Comparison of ENCODE assay signal across 16 mouse cellular contexts in the genomic region with DNA sequence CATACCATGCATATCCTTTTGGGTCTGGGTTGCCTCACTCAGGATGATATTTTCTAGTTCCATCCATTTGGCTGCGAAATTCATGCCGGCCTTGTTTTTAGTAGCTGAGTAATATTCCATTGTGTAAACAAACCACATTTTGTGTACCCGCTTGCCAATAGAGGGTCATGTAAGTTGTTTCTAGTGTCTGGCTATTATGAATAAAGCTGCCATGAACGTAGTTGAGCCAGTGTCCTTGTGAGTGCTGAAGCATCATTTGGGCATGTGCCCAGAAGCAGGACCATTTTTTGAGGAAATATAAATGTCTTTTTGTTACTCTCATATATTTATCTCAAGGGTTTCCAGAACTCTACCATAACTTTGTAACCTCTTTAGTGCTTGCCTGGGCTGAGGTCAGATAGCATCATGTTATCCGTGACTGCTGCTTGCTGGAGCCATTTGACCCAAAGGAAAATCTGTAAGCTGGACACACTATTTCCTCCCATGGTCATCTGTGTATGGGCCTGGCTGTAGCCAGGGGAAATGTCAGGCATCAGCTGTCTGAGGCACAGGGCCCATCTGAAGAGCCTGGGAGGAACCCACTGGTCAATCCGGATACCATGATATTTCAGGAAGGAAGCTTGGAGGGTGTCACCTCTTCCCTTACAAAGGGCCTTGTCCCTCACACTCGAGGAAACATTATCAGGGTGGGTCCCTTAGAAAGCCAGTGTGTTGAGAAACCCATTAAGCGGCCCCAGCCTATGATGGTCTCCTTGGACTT.
DNase-seq lines count a peak whose midpoint lies in the region; ATAC-seq and TF ChIP-seq lines count a peak whose summit lies in the region.
"Had no signal": no experiment of that assay in that cellular context is flagged by ENCODE, and none has a peak within 500 bp of the region (broad histone marks: within the 10 kb centered on the region; RNA-seq: fewer than 3 reads in every experiment).

No protein-coding gene starts in this region.

- H3K4me3 ChIP-seq in heart, embryonic 12.5 days = no peak overlapping the region
- no peak overlapping the region for H3K4me3 ChIP-seq in liver, postnatal 0 days (ENCODE audit: low read depth, low read length)
- H3K4me3 ChIP-seq in liver, embryonic 11.5 days (ENCODE audit: low read depth, low read length) = no peak overlapping the region
- H3K4me3 ChIP-seq in lung, embryonic 15.5 days = no peak overlapping the region
- no peak overlapping the region for H3K4me3 ChIP-seq in stomach, embryonic 14.5 days (ENCODE audit: low read depth, low read length)
- H3K4me3 ChIP-seq: embryonic facial prominence, embryonic 13.5 days; forebrain, embryonic 12.5 days; hindbrain, embryonic 15.5 days; left cerebral cortex, adult 2 months; liver, embryonic 13.5 days; midbrain, embryonic 10.5 days had no signal

- H3K4me2 ChIP-seq in heart, embryonic 12.5 days = no peak overlapping the region
- H3K4me2 ChIP-seq in liver, postnatal 0 days (ENCODE audit: low read depth, low read length) = no peak overlapping the region
- H3K4me2 ChIP-seq in liver, embryonic 11.5 days = no peak overlapping the region
- H3K4me2 ChIP-seq in lung, embryonic 15.5 days = no peak overlapping the region
- H3K4me2 ChIP-seq in stomach, embryonic 14.5 days (replicated peaks; ENCODE audit: low read depth, low read length) = no peak overlapping the region
- H3K4me2 ChIP-seq: embryonic facial prominence, embryonic 13.5 days; forebrain, embryonic 12.5 days; hindbrain, embryonic 15.5 days; liver, embryonic 13.5 days had no signal

- no peaks in the 10 kb centered on the region; the same call in 1 of the 2 replicates for H3K27me3 ChIP-seq in heart, embryonic 12.5 days (replicated peaks)
- H3K27me3 ChIP-seq in liver, postnatal 0 days (ENCODE audit: insufficient read depth, low read length) = no peaks in the 10 kb centered on the region
- no peaks in the 10 kb centered on the region for H3K27me3 ChIP-seq in liver, embryonic 11.5 days (replicated peaks; ENCODE audit: control insufficient read depth, insufficient read depth, low read length)
- no peaks in the 10 kb centered on the region for H3K27me3 ChIP-seq in lung, embryonic 15.5 days
- H3K27me3 ChIP-seq in stomach, embryonic 14.5 days (ENCODE audit: control insufficient read depth, insufficient read depth, low read length) = no peaks in the 10 kb centered on the region
- H3K27me3 ChIP-seq: embryonic facial prominence, embryonic 13.5 days; forebrain, embryonic 12.5 days; hindbrain, embryonic 15.5 days; liver, embryonic 13.5 days; Patski had no signal

- DNase-seq in heart, postnatal 36 days = no peak
- no peak for DNase-seq in liver, postnatal 0 days
- no peak for DNase-seq in liver, embryonic 11.5 days (ENCODE audit: low spot score)
- no peak for DNase-seq in layer of hippocampus, postnatal 25 days (ENCODE audit: extremely low spot score in 1 of 2, low spot score in 1 of 2)
- DNase-seq: cerebellum, postnatal 25 days; liver, embryonic 13.5 days; thymus, adult 2 months had no signal

- H3K4me1 ChIP-seq in heart, embryonic 12.5 days (replicated peaks) = peaks cover 44% of the 10 kb centered on the region
- peaks cover 7% of the 10 kb centered on the region; the same call in 1 of the 2 replicates for H3K4me1 ChIP-seq in liver, postnatal 0 days (ENCODE audit: insufficient read depth)
- 0 out of 2 replicates have a peak, but pooled peaks cover 1% of the 10 kb centered on the region for H3K4me1 ChIP-seq in liver, embryonic 11.5 days (replicated peaks; ENCODE audit: control insufficient read depth, insufficient read depth, low read length)
- peaks cover 33% of the 10 kb centered on the region for H3K4me1 ChIP-seq in lung, embryonic 15.5 days
- peaks cover 8% of the 10 kb centered on the region for H3K4me1 ChIP-seq in stomach, embryonic 14.5 days (ENCODE audit: control insufficient read depth, insufficient read depth, low read length)
- H3K4me1 ChIP-seq: midbrain, embryonic 10.5 days had no signal

- H3K36me3 ChIP-seq in heart, embryonic 12.5 days = no peaks in the 10 kb centered on the region
- no peaks in the 10 kb centered on the region for H3K36me3 ChIP-seq in liver, postnatal 0 days (replicated peaks; ENCODE audit: insufficient read depth, low read length)
- no peaks in the 10 kb centered on the region for H3K36me3 ChIP-seq in liver, embryonic 11.5 days (ENCODE audit: control insufficient read depth, insufficient read depth, low read length)
- no peaks in the 10 kb centered on the region for H3K36me3 ChIP-seq in lung, embryonic 15.5 days
- H3K36me3 ChIP-seq in stomach, embryonic 14.5 days (ENCODE audit: control insufficient read depth, insufficient read depth, low read length) = no peaks in the 10 kb centered on the region
- H3K36me3 ChIP-seq: embryonic facial prominence, embryonic 13.5 days; forebrain, embryonic 12.5 days; hindbrain, embryonic 15.5 days; liver, embryonic 13.5 days; midbrain, embryonic 10.5 days had no signal

- intact Hi-C loops in heart, postnatal 36 days (cut with DNase I) = loop anchor here (2.0 kb wide), 1 partner anchor 139 kb away; a partner anchor contains a TSS

- WGBS in heart, embryonic 12.5 days = 69% methylated on average over 8 of the region's 8 CpGs
- WGBS in liver, postnatal 0 days (ENCODE audit: insufficient replicate concordance) = 71% methylated on average over 8 of the region's 8 CpGs
- 73% methylated on average over 8 of the region's 8 CpGs for WGBS in liver, embryonic 11.5 days
- WGBS in lung, embryonic 15.5 days = 72% methylated on average over 8 of the region's 8 CpGs
- 89% methylated on average over 8 of the region's 8 CpGs for WGBS in stomach, embryonic 14.5 days

- H3K9ac ChIP-seq in heart, embryonic 12.5 days = no peak overlapping the region
- H3K9ac ChIP-seq in liver, postnatal 0 days (replicated peaks) = no peak overlapping the region
- H3K9ac ChIP-seq in liver, embryonic 11.5 days (ENCODE audit: low read depth, low read length) = no peak overlapping the region
- no peak overlapping the region for H3K9ac ChIP-seq in lung, embryonic 15.5 days
- no peak overlapping the region for H3K9ac ChIP-seq in stomach, embryonic 14.5 days (replicated peaks; ENCODE audit: low read depth, low read length)
- H3K9ac ChIP-seq: embryonic facial prominence, embryonic 13.5 days; forebrain, embryonic 12.5 days; hindbrain, embryonic 15.5 days; liver, embryonic 13.5 days had no signal

- ATAC-seq in heart, embryonic 12.5 days (ENCODE audit: insufficient number of reproducible peaks, low FRiP score) = peak; percentile 35; the same call in 1 of the 2 replicates
- peak; percentile 26; the same call in 1 of the 2 replicates for ATAC-seq in liver, postnatal 0 days
- ATAC-seq in liver, embryonic 11.5 days (replicated peaks; ENCODE audit: low FRiP score) = no peak
- ATAC-seq in lung, embryonic 15.5 days (ENCODE audit: borderline replicate concordance, extremely low read depth, low FRiP score, low TSS enrichment) = no peak
- ATAC-seq in stomach, embryonic 14.5 days (ENCODE audit: insufficient number of reproducible peaks, insufficient read depth, low FRiP score, low read depth) = no peak
- ATAC-seq: Patski had no signal

- H3K27ac ChIP-seq in heart, embryonic 12.5 days (ENCODE audit: poor library complexity, severe bottlenecking) = no peak overlapping the region
- H3K27ac ChIP-seq in liver, postnatal 0 days (ENCODE audit: low read depth) = no peak overlapping the region
- no peak overlapping the region for H3K27ac ChIP-seq in liver, embryonic 11.5 days (ENCODE audit: low read depth, low read length)
- 0 out of 2 replicates have a peak overlapping the region, but pooled peaks have one; percentile 2 for H3K27ac ChIP-seq in lung, embryonic 15.5 days
- H3K27ac ChIP-seq in stomach, embryonic 14.5 days (ENCODE audit: low read length) = peak overlapping the region; percentile 15; the same call in 1 of the 2 replicates
- H3K27ac ChIP-seq: embryonic facial prominence, embryonic 13.5 days; forebrain, embryonic 12.5 days; hindbrain, embryonic 15.5 days; left cerebral cortex, adult 2 months; liver, embryonic 13.5 days; midbrain, embryonic 10.5 days had no signal

- 0 out of 2 replicates have a peak, but pooled peaks have one; percentile 30 for TF ChIP-seq EP300 in liver, postnatal 0 days (IDR thresholded peaks at IDR 0.05; ENCODE audit: low read depth)

- TF ChIP-seq CTCF in liver, postnatal 0 days (IDR thresholded peaks at IDR 0.05; ENCODE audit: low read depth) = no peak

- H3K9me3 ChIP-seq in heart, embryonic 12.5 days (replicated peaks) = no peaks in the 10 kb centered on the region
- H3K9me3 ChIP-seq in liver, postnatal 0 days (ENCODE audit: low read length) = no peaks in the 10 kb centered on the region
- H3K9me3 ChIP-seq in liver, embryonic 11.5 days (ENCODE audit: control insufficient read depth, low read length) = no peaks in the 10 kb centered on the region
- no peaks in the 10 kb centered on the region for H3K9me3 ChIP-seq in lung, embryonic 15.5 days
- H3K9me3 ChIP-seq in stomach, embryonic 14.5 days (ENCODE audit: control insufficient read depth, low read depth, low read length) = no peaks in the 10 kb centered on the region
- H3K9me3 ChIP-seq: embryonic facial prominence, embryonic 13.5 days; forebrain, embryonic 12.5 days; hindbrain, embryonic 15.5 days; liver, embryonic 13.5 days; midbrain, embryonic 10.5 days had no signal

Comparison
In these comparisons a context has a peak if more than half of its experiments do, and no peak if none do; other contexts are left out.
1. ATAC-seq: peak in heart, embryonic 12.5 days (single experiment) and liver, postnatal 0 days (single experiment); none in liver, embryonic 11.5 days (single experiment), lung, embryonic 15.5 days (single experiment) and stomach, embryonic 14.5 days (single experiment).
2. H3K27ac ChIP-seq: peak in lung, embryonic 15.5 days (single experiment) and stomach, embryonic 14.5 days (single experiment); none in heart, embryonic 12.5 days (single experiment), liver, postnatal 0 days (single experiment) and liver, embryonic 11.5 days (single experiment).